Mouse (Mus musculus) stomach, postnatal 0 days (tissue): ENCODE measurements at regions not wholly inside any gene's neighbourhood (a gene's known extent, or its start where the extent isn't known, plus 50 kb on each side); places are given as distances from the start of the nearest gene placed in this dataset.

Experiments used
- ATAC-seq: fragments of 200-750 bp; cut with Nextera tagmentation; 2 replicates; pipeline ENCODE4 v1.8.0; 2017; ENCODE audit not compliant: low FRiP score, low TSS enrichment
- DNase-seq: peaks from one replicate; pipeline ENCODE4 v3.0.0-alpha.2; 2016; ENCODE audit warnings: low spot score
- H3K27ac ChIP-seq: fragments of 300-500 bp; sonication (generic); replicated peaks from 2 replicates; pipeline ENCODE4 v1.5.1; 2014; ENCODE audit warnings: mild to moderate bottlenecking, control low read depth
- H3K27me3 ChIP-seq: fragments of 300-500 bp; sonication (generic); 2 replicates; pipeline ENCODE4 v1.6.1; 2014; ENCODE audit warnings: low read length; ENCODE audit not compliant: control insufficient read depth, insufficient read depth
- H3K36me3 ChIP-seq: fragments of 300-500 bp; sonication (generic); 2 replicates; pipeline ENCODE4 v1.6.1; 2014; ENCODE audit warnings: low read length, mixed read lengths; ENCODE audit not compliant: control insufficient read depth, insufficient read depth
- H3K4me1 ChIP-seq: fragments of 300-500 bp; sonication (generic); replicated peaks from 2 replicates; pipeline ENCODE4 v1.6.1; 2014; ENCODE audit warnings: antibody characterized with exemption; ENCODE audit not compliant: control insufficient read depth, insufficient read depth
- H3K4me2 ChIP-seq: fragments of 300-500 bp; sonication (generic); replicated peaks from 2 replicates; pipeline ENCODE4 v1.6.1; 2014; ENCODE audit warnings: low read depth, mild to moderate bottlenecking, control low read depth, moderate library complexity
- H3K4me3 ChIP-seq: fragments of 300-500 bp; sonication (generic); 2 replicates; pipeline ENCODE4 v1.5.1; 2014; ENCODE audit warnings: low read depth, low read length, control low read depth
- H3K9ac ChIP-seq: fragments of 300-500 bp; sonication (generic); 2 replicates; pipeline ENCODE4 v1.6.1; 2014; ENCODE audit warnings: mild to moderate bottlenecking, low read length, control low read depth, mixed read lengths
- H3K9me3 ChIP-seq: fragments of 300-500 bp; sonication (generic); 2 replicates; pipeline ENCODE4 v1.6.1; 2016; ENCODE audit warnings: low read length; ENCODE audit not compliant: control insufficient read depth
- CTCF ChIP-seq: IDR thresholded peaks from 2 replicates; pipeline ENCODE4 v1.5.1; 2016; ENCODE audit warnings: antibody characterized with exemption, low read depth, mild to moderate bottlenecking, moderate library complexity
- EP300 ChIP-seq: optimal IDR thresholded peaks from 2 replicates; pipeline ENCODE3; 2016; ENCODE audit warnings: antibody characterized with exemption
- WGBS: fragments of 180-500 bp; shearing (Covaris S2); extraction: QIAGEN DNeasy Blood & Tissue Kit; methylation state at CpG from one replicate; pipeline ENCODE4 v1.1.7; 2014; 5-methylcytosine and 5-hydroxymethylcytosine counted together

DNA sequence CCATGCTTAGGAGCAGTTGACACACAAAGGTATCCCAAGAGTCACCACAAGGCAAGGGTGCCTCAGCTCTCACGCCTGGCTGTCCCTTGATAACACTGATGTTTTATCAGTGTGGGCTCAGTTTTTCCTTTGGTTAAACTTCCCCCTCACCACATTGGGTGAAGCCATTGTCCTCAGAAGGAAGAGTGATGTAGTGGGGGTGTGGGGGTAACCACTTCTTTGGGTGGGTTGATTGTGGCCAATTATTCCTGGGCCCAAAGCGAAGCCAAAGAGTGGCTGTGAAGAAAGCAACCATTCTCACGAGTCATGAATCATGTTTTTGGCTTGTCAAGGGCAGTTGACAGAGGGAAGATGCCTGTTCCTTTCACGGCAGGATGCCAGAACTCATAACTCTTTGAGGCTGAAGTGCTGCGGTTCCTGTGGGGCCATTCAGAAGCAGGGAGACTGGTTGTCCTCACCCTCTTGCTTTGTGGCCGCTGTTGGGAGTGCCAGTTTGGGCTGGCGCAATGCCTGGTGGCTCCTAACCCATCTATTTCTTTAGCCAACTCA, 234.7 kb downstream of the Fam49a start:
- H3K4me2 ChIP-seq: no peak overlapping the region

DNA sequence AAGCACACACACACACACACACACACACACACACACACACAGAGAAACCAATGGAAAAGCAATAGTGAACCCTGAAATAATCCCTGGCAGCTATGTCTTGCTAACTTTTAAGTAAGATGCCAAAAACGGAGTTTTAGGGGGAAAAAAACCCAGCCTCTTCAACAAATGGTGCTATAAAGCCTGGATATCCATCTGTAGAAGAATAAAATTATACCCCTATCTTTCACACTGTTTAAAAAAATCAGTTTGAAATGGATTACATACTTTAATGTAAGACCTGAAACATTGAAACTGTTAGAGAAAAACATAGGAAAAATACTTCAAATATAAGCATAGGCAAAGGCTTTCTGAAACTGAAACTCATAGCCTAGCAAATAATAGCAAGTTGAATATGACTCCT, 228.2 kb downstream of the Fam49a start:
- H3K27ac ChIP-seq: no peak overlapping the region
- H3K36me3 ChIP-seq: no peaks in the 10 kb centered on the region
- no peaks in the 10 kb centered on the region for H3K4me1 ChIP-seq
- H3K27me3 ChIP-seq: no peaks in the 10 kb centered on the region
- no peak overlapping the region for H3K4me3 ChIP-seq
- no peak overlapping the region for H3K9ac ChIP-seq
- DNase-seq (no peak), ATAC-seq (no peak)
- no peak for TF ChIP-seq EP300
- no peak for TF ChIP-seq CTCF
- no peaks in the 10 kb centered on the region for H3K9me3 ChIP-seq
- no peak overlapping the region for H3K4me2 ChIP-seq
- WGBS: 71% methylated on average over 1 of the region's 1 CpGs

More for the DNA sequence above, 234.7 kb downstream of the Fam49a start:
- whole genome bisulfite sequencing: 65% methylated on average over 7 of the region's 7 CpGs
- ATAC-seq (no peak), DNase-seq (no peak)
- Histone ChIP-seq H3K27me3 (no peaks in the 10 kb centered on the region), H3K9me3 (no peaks in the 10 kb centered on the region), H3K27ac (no peak overlapping the region), H3K4me1 (no peaks in the 10 kb centered on the region), H3K9ac (no peak overlapping the region), H3K4me3 (no peak overlapping the region), H3K36me3 (no peaks in the 10 kb centered on the region)
- TF ChIP-seq EP300 (no peak), CTCF (no peak)

GRCm38 (mm10) chr12:12488090-12488489, 226.2 kb downstream of the Fam49a start:
- no peaks in the 10 kb centered on the region for H3K36me3 ChIP-seq
- no peaks in the 10 kb centered on the region for H3K9me3 ChIP-seq
- ATAC-seq: no peak
- no peak for TF ChIP-seq CTCF
- TF ChIP-seq EP300: no peak
- H3K4me1 ChIP-seq: no peaks in the 10 kb centered on the region
- H3K27me3 ChIP-seq: no peaks in the 10 kb centered on the region
- WGBS: 91% methylated on average over 1 of the region's 1 CpGs
- H3K27ac ChIP-seq: no peak overlapping the region
- DNase-seq: no peak
- no peak overlapping the region for H3K4me2 ChIP-seq
- no peak overlapping the region for H3K4me3 ChIP-seq
- H3K9ac ChIP-seq: no peak overlapping the region

- Histone ChIP-seq H3K27me3 (no peaks in the 10 kb centered on the region), H3K4me1 (no peaks in the 10 kb centered on the region), H3K36me3 (no peaks in the 10 kb centered on the region), H3K9ac (no peak overlapping the region), H3K9me3 (no peaks in the 10 kb centered on the region), H3K4me3 (no peak overlapping the region), H3K4me2 (no peak overlapping the region), H3K27ac (no peak overlapping the region)
- TF ChIP-seq EP300 (no peak), CTCF (no peak)
- DNase-seq (no peak), ATAC-seq (no peak)
- WGBS: 83% methylated on average over 1 of the region's 1 CpGs
Measured at GRCm38 (mm10) chr12:12486656-12487356, 224.9 kb downstream of the Fam49a start.

GRCm38 (mm10) chr12:12484921-12485680, 223.2 kb downstream of the Fam49a start:
- no peak overlapping the region for H3K27ac ChIP-seq
- no peaks in the 10 kb centered on the region for H3K36me3 ChIP-seq
- no peaks in the 10 kb centered on the region for H3K27me3 ChIP-seq
- no peak overlapping the region for H3K9ac ChIP-seq
- H3K4me2 ChIP-seq: no peak overlapping the region
- WGBS: 69% methylated on average over 9 of the region's 9 CpGs
- ATAC-seq (no peak), DNase-seq (no peak)
- H3K9me3 ChIP-seq: no peaks in the 10 kb centered on the region
- TF ChIP-seq CTCF: no peak
- no peak for TF ChIP-seq EP300
- no peak overlapping the region for H3K4me3 ChIP-seq
- H3K4me1 ChIP-seq: no peaks in the 10 kb centered on the region

GRCm38 (mm10) chr12:12480451-12480850, 218.5 kb downstream of the Fam49a start:
- no peaks in the 10 kb centered on the region for H3K27me3 ChIP-seq
- H3K9me3 ChIP-seq: no peaks in the 10 kb centered on the region
- no peak overlapping the region for H3K27ac ChIP-seq
- no peaks in the 10 kb centered on the region for H3K4me1 ChIP-seq
- ATAC-seq: no peak
- H3K4me3 ChIP-seq: no peak overlapping the region
- no peak for TF ChIP-seq CTCF
- TF ChIP-seq EP300: no peak
- no peak for DNase-seq
- WGBS: 89% methylated on average over 2 of the region's 2 CpGs
- H3K9ac ChIP-seq: no peak overlapping the region
- no peaks in the 10 kb centered on the region for H3K36me3 ChIP-seq
- no peak overlapping the region for H3K4me2 ChIP-seq
